Mouse (Mus musculus): ENCODE data around the gene Mdm4.
A peak's percentile ranks its signal among the peaks of the same experiment; 100 is the strongest.

Mdm4 gene

GRCm38 (mm10) chr1:133030461-133030860 is at the start of gene Mdm4:
Gene Mdm4 (minus strand): TSS chr1:133030561.
- DNase-seq (ENCODE audit: low spot score in 2 of 2), result no peak

- DNase-seq (ENCODE audit: low spot score in 2 of 2), result no peak
Observed at GRCm38 (mm10) chr1:133080079-133080561, 49.8 kb upstream of the Mdm4 start.

- DNase-seq (ENCODE audit: low spot score in 2 of 2), result no peak
Observed at GRCm38 (mm10) chr1:133079509-133079908, 49.1 kb upstream of the Mdm4 start.

- DNase-seq (ENCODE audit: low spot score in 2 of 2), result no peak
Observed at GRCm38 (mm10) chr1:133078338-133078727, 48.0 kb upstream of the Mdm4 start.

- DNase-seq (ENCODE audit: low spot score in 2 of 2), result no peak
Observed at GRCm38 (mm10) chr1:133077606-133078337, 47.4 kb upstream of the Mdm4 start.

- DNase-seq (ENCODE audit: low spot score in 2 of 2), result no peak
Observed at GRCm38 (mm10) chr1:133076681-133077514, 46.5 kb upstream of the Mdm4 start.

- no peak for DNase-seq (ENCODE audit: low spot score in 2 of 2)
Observed at GRCm38 (mm10) chr1:133075651-133076400, 45.5 kb upstream of the Mdm4 start.

- no peak for DNase-seq (ENCODE audit: low spot score in 2 of 2)
Observed at GRCm38 (mm10) chr1:133074541-133074940, 44.2 kb upstream of the Mdm4 start.

- no peak for DNase-seq (ENCODE audit: low spot score in 2 of 2)
Observed at GRCm38 (mm10) chr1:133073327-133073856, 43.0 kb upstream of the Mdm4 start.

- DNase-seq (ENCODE audit: low spot score in 2 of 2), result peak; percentile 80 to 81
Observed at GRCm38 (mm10) chr1:133071666-133072381, 41.5 kb upstream of the Mdm4 start.

- DNase-seq (ENCODE audit: low spot score in 2 of 2), result no peak
Observed at GRCm38 (mm10) chr1:133070157-133070556, 39.8 kb upstream of the Mdm4 start.

GRCm38 (mm10) chr1:133069275-133070120 is 39.1 kb upstream of the Mdm4 start:
- no peak for DNase-seq (ENCODE audit: low spot score in 2 of 2)

- DNase-seq (ENCODE audit: low spot score in 2 of 2), result no peak
Observed at GRCm38 (mm10) chr1:133068669-133069274, 38.4 kb upstream of the Mdm4 start.

GRCm38 (mm10) chr1:133068268-133068667 is 37.9 kb upstream of the Mdm4 start:
- DNase-seq (ENCODE audit: low spot score in 2 of 2), result no peak

GRCm38 (mm10) chr1:133063164-133063563 is 32.8 kb upstream of the Mdm4 start:
- DNase-seq (ENCODE audit: low spot score in 2 of 2), result no peak

- DNase-seq (ENCODE audit: low spot score in 2 of 2), result no peak
Observed at GRCm38 (mm10) chr1:133060681-133061080, 30.3 kb upstream of the Mdm4 start.

- no peak for DNase-seq (ENCODE audit: low spot score in 2 of 2)
Observed at GRCm38 (mm10) chr1:133059592-133059991, 29.2 kb upstream of the Mdm4 start.

- no peak for DNase-seq (ENCODE audit: low spot score in 2 of 2)
Observed at GRCm38 (mm10) chr1:133057345-133058034, 27.1 kb upstream of the Mdm4 start.

GRCm38 (mm10) chr1:133054326-133054725 is 24.0 kb upstream of the Mdm4 start:
- DNase-seq (ENCODE audit: low spot score in 2 of 2), result no peak

All from right cerebral cortex, postnatal 10 days (tissue).